Mouse (Mus musculus): ENCODE results near the gene Wscd2. TPM values are rescaled to one million over a fixed set of nuclear protein-coding genes. Genes with fewer than 3 reads are reported as not detected.

Wscd2 gene
- 22.7 and 23.1 TPM in 2 replicates for polyA plus RNA-seq (2012; rRNA removed)

DNA sequence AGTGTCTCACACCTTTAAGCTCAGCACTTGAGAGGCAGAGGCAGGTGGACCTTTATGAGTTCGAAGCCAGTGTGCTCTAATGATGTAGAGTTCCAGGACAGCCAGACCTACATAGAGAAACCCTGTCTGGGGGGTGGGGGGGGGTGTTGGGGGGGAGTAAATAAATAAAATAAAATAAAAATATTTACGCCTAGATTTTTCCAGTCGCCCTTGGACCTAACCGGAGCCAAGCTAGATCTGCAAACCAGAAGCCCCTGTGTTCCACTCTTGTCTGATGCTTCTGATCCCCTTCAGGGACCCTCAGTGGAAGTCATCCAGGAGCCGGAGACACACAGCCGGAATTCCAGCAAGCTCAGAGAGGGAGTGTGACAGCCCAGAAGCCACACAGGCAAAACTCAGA lies at the start of gene Wscd2:
Gene Wscd2, plus strand, starts transcription at position 301 of the 400 bp plus-strand sequence.

Other genes starting within 250 kb of the Wscd2 start
- 19.1 and 19.8 TPM in 2 replicates for gene Sgsm1, start 179.5 kb upstream of the Wscd2 start, polyA plus RNA-seq (2012; rRNA removed)
- not detected in 2 replicates for gene Aym1, start 133.0 kb upstream of the Wscd2 start, polyA plus RNA-seq (2012; rRNA removed)
- gene Cmklr1, start 160.1 kb downstream of the Wscd2 start, polyA plus RNA-seq (2012; rRNA removed): 14.9 and 21.3 TPM in 2 replicates
- not detected in 2 replicates for gene 1700069L16Rik, start 234.4 kb downstream of the Wscd2 start, polyA plus RNA-seq (2012; rRNA removed)
- gene Ficd, start 245.5 kb downstream of the Wscd2 start, polyA plus RNA-seq (2012; rRNA removed): 8.2 and 8.5 TPM in 2 replicates